Mouse (Mus musculus): ENCODE results near the gene Siglecg. TPM values are rescaled to one million over a fixed set of nuclear protein-coding genes. Genes with fewer than 3 reads are reported as not detected.

Gene Siglecg
- polyA plus RNA-seq, 1 experiment = 7.7 TPM

GRCm38 (mm10) chr7:43427406-43427805 lies 19.4 kb downstream of the Siglecg start, which contains the start of gene Lim2:
Gene Lim2 (plus strand): TSS chr7:43427670.
- Histone ChIP-seq H3K36me3 (ENCODE audit: control insufficient read depth, insufficient read depth, low read length) (no peaks in the 10 kb centered on the region), H3K4me1 (ENCODE audit: control insufficient read depth, insufficient read depth, low read length) (no peaks in the 10 kb centered on the region), H3K4me3 (ENCODE audit: insufficient read depth, low read depth, low read length) (no peak within 1 kb of the TSS), H3K27ac (ENCODE audit: insufficient read depth, low read depth, low read length) (no peak within 1 kb of the TSS), H3K27me3 (replicated peaks; ENCODE audit: control insufficient read depth, insufficient read depth, low read length) (no peaks in the 10 kb centered on the region)
- TF ChIP-seq POLR2A (IDR thresholded peaks at IDR 0.05; ENCODE audit: low read depth, low read length) (no peak), CTCF (conservative IDR thresholded peaks at IDR 0.05; ENCODE audit: insufficient read depth, insufficient read length, low read depth, low read length) (no peak)
- WGBS = 77% methylated on average over 8 of the region's 8 CpGs
- no peak for DNase-seq

- H3K27ac ChIP-seq (ENCODE audit: insufficient read depth, low read depth, low read length) = no peak overlapping the region
- DNase-seq = no peak
- H3K27me3 ChIP-seq (replicated peaks; ENCODE audit: control insufficient read depth, insufficient read depth, low read length) = no peaks in the 10 kb centered on the region
- no peak overlapping the region for H3K4me3 ChIP-seq (ENCODE audit: insufficient read depth, low read depth, low read length)
- WGBS = 66% methylated on average over 4 of the region's 4 CpGs
- TF ChIP-seq POLR2A (IDR thresholded peaks at IDR 0.05; ENCODE audit: low read depth, low read length) (no peak), CTCF (conservative IDR thresholded peaks at IDR 0.05; ENCODE audit: insufficient read depth, insufficient read length, low read depth, low read length) (no peak)
- H3K36me3 ChIP-seq (ENCODE audit: control insufficient read depth, insufficient read depth, low read length) = no peaks in the 10 kb centered on the region
- no peaks in the 10 kb centered on the region for H3K4me1 ChIP-seq (ENCODE audit: control insufficient read depth, insufficient read depth, low read length)
Measured at GRCm38 (mm10) chr7:43429500-43429899, 21.5 kb downstream of the Siglecg start.

GRCm38 (mm10) chr7:43432891-43433290 lies 24.9 kb downstream of the Siglecg start:
- WGBS = 80% methylated on average over 4 of the region's 4 CpGs
- Histone ChIP-seq H3K4me1 (ENCODE audit: control insufficient read depth, insufficient read depth, low read length) (no peaks in the 10 kb centered on the region), H3K4me3 (ENCODE audit: insufficient read depth, low read depth, low read length) (no peak overlapping the region), H3K27me3 (replicated peaks; ENCODE audit: control insufficient read depth, insufficient read depth, low read length) (no peaks in the 10 kb centered on the region), H3K27ac (ENCODE audit: insufficient read depth, low read depth, low read length) (no peak overlapping the region), H3K36me3 (ENCODE audit: control insufficient read depth, insufficient read depth, low read length) (no peaks in the 10 kb centered on the region)
- no peak for DNase-seq
- no peak for TF ChIP-seq POLR2A (IDR thresholded peaks at IDR 0.05; ENCODE audit: low read depth, low read length)

- no peak for DNase-seq
- Histone ChIP-seq H3K27me3 (replicated peaks; ENCODE audit: control insufficient read depth, insufficient read depth, low read length) (no peaks in the 10 kb centered on the region), H3K4me3 (ENCODE audit: insufficient read depth, low read depth, low read length) (no peak overlapping the region), H3K36me3 (ENCODE audit: control insufficient read depth, insufficient read depth, low read length) (no peaks in the 10 kb centered on the region), H3K4me1 (ENCODE audit: control insufficient read depth, insufficient read depth, low read length) (no peaks in the 10 kb centered on the region), H3K27ac (ENCODE audit: insufficient read depth, low read depth, low read length) (no peak overlapping the region)
- WGBS = 90% methylated on average over 5 of the region's 5 CpGs
- TF ChIP-seq CTCF (conservative IDR thresholded peaks at IDR 0.05; ENCODE audit: insufficient read depth, insufficient read length, low read depth, low read length) (no peak), POLR2A (IDR thresholded peaks at IDR 0.05; ENCODE audit: low read depth, low read length) (no peak)
Measured at GRCm38 (mm10) chr7:43434676-43435075, 26.7 kb downstream of the Siglecg start.

- WGBS = 71% methylated on average over 10 of the region's 10 CpGs
- no peaks in the 10 kb centered on the region for H3K27me3 ChIP-seq (replicated peaks; ENCODE audit: control insufficient read depth, insufficient read depth, low read length)
- H3K36me3 ChIP-seq (ENCODE audit: control insufficient read depth, insufficient read depth, low read length) = no peaks in the 10 kb centered on the region
- TF ChIP-seq CTCF (conservative IDR thresholded peaks at IDR 0.05; ENCODE audit: insufficient read depth, insufficient read length, low read depth, low read length) (no peak), POLR2A (IDR thresholded peaks at IDR 0.05; ENCODE audit: low read depth, low read length) (no peak)
- no peak within 1 kb of the TSS for H3K4me3 ChIP-seq (ENCODE audit: insufficient read depth, low read depth, low read length)
- DNase-seq = no peak
- no peak within 1 kb of the TSS for H3K27ac ChIP-seq (ENCODE audit: insufficient read depth, low read depth, low read length)
- peaks cover 6% of the 10 kb centered on the region; the same call in 1 of the 2 replicates for H3K4me1 ChIP-seq (ENCODE audit: control insufficient read depth, insufficient read depth, low read length)
Measured at GRCm38 (mm10) chr7:43436341-43437255, 28.6 kb downstream of the Siglecg start, which contains the start of gene Nkg7. Gene Nkg7 (plus strand): TSS chr7:43437073.

GRCm38 (mm10) chr7:43438611-43439010 lies 30.6 kb downstream of the Siglecg start:
- Histone ChIP-seq H3K4me1 (ENCODE audit: control insufficient read depth, insufficient read depth, low read length) (peaks cover 7% of the 10 kb centered on the region; the same call in 1 of the 2 replicates), H3K4me3 (ENCODE audit: insufficient read depth, low read depth, low read length) (no peak overlapping the region), H3K27ac (ENCODE audit: insufficient read depth, low read depth, low read length) (no peak overlapping the region), H3K27me3 (replicated peaks; ENCODE audit: control insufficient read depth, insufficient read depth, low read length) (no peaks in the 10 kb centered on the region), H3K36me3 (ENCODE audit: control insufficient read depth, insufficient read depth, low read length) (no peaks in the 10 kb centered on the region)
- no peak for TF ChIP-seq POLR2A (IDR thresholded peaks at IDR 0.05; ENCODE audit: low read depth, low read length)
- no peak for TF ChIP-seq CTCF (conservative IDR thresholded peaks at IDR 0.05; ENCODE audit: insufficient read depth, insufficient read length, low read depth, low read length)
- WGBS = 87% methylated on average over 4 of the region's 4 CpGs
- no peak for DNase-seq

GRCm38 (mm10) chr7:43440482-43440881 lies 32.5 kb downstream of the Siglecg start, which contains the start of gene Cldnd2:
Gene Cldnd2 (plus strand): TSS chr7:43440782.
- H3K36me3 ChIP-seq (ENCODE audit: control insufficient read depth, insufficient read depth, low read length) = no peaks in the 10 kb centered on the region
- no peak for DNase-seq
- TF ChIP-seq CTCF (conservative IDR thresholded peaks at IDR 0.05; ENCODE audit: insufficient read depth, insufficient read length, low read depth, low read length) = no peak
- no peak for TF ChIP-seq POLR2A (IDR thresholded peaks at IDR 0.05; ENCODE audit: low read depth, low read length)
- H3K4me3 ChIP-seq (ENCODE audit: insufficient read depth, low read depth, low read length) = no peak within 1 kb of the TSS
- 83% methylated on average over 6 of the region's 6 CpGs for WGBS
- H3K27ac ChIP-seq (ENCODE audit: insufficient read depth, low read depth, low read length) = no peak within 1 kb of the TSS
- H3K27me3 ChIP-seq (replicated peaks; ENCODE audit: control insufficient read depth, insufficient read depth, low read length) = no peaks in the 10 kb centered on the region
- H3K4me1 ChIP-seq (ENCODE audit: control insufficient read depth, insufficient read depth, low read length) = peaks cover 7% of the 10 kb centered on the region; the same call in 1 of the 2 replicates
